Mouse (Mus musculus) heart, postnatal 0 days (tissue): ENCODE data around the gene Macrod1.

ENCODE experiments used
- CTCF ChIP-seq: IDR thresholded peaks from 2 replicates; pipeline ENCODE4 v1.5.1; 2016; ENCODE audit warnings: antibody characterized with exemption, control low read depth, low read depth
- EP300 ChIP-seq: IDR thresholded peaks from 2 replicates; pipeline ENCODE4 v1.6.1; 2016; ENCODE audit warnings: antibody characterized with exemption, low read depth

GRCm38 (mm10) chr19:7039088-7039720 lies 17.4 kb upstream of the Macrod1 start:
- TF ChIP-seq CTCF (no peak), EP300 (no peak)
